Mouse (Mus musculus) monocyte, adult 2 months (primary cell): ENCODE measurements around the gene Prpsap2.
A peak's percentile ranks its signal among the peaks of the same experiment; 100 is the strongest.
"Not testable (repeated sequence)": the region's sequence is repeated elsewhere in the genome, so short reads cannot be mapped to it uniquely, and the experiment has no call there.

Experiments
- DNase-seq, 2 experiments: peaks; one replicate each; pipeline ENCODE4 v3.0.0; 2022; ENCODE audit warnings: low spot score in 2 of 2, low read depth in 1 of 2

Gene Prpsap2

GRCm38 (mm10) chr11:61761584-61762407, at the start of gene Prpsap2:
Gene Prpsap2 (minus strand): TSS chr11:61762088.
- peak; percentile 98 to 99 for DNase-seq

DNA sequence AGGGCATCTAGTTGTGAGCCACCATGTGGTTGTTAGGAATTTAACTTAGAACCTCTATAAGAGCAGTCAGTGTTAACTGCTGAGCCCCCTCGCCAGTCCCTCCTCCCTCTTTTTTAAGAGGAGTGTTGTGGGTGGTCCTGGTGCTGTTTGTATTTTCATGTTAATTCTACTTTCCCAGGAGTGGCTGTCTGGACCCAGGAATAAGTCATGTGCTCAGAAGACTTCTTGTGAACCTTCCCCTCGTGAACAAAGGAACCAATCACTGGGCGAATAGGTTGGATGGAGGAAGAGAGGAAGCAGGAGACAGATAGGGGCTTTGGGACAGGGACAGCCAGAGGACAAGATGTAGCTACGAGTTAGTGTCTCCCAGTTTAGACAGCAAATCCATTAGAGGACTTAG, 47.9 kb upstream of the Prpsap2 start:
- no peak for DNase-seq

DNA sequence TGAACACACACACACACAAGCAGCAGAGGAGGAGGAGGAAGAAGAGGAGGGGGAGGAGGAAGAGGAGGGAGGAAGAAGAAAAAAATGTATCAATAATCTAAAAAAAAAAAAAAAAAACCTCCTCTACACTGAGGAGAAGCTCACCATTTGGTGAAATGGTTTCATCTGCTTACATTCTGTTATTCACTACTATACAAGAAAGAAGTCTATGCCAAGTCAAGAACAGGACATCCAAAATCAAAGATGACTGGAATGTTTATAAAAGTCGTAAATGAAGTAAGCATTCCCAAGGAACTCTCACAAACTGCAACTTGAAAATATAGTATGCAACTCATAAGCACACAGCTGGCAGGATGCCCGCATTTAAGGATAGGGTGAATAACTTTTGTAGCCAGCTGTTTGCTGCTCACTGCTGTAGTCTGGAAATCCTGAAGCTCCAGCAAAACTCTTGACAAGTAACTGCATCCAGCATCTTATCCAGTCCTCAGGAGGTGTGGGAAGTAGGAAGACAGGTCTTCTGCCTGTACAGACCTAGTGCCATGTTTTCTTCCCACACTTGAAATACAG, 46.7 kb upstream of the Prpsap2 start:
- no peak for DNase-seq

DNA sequence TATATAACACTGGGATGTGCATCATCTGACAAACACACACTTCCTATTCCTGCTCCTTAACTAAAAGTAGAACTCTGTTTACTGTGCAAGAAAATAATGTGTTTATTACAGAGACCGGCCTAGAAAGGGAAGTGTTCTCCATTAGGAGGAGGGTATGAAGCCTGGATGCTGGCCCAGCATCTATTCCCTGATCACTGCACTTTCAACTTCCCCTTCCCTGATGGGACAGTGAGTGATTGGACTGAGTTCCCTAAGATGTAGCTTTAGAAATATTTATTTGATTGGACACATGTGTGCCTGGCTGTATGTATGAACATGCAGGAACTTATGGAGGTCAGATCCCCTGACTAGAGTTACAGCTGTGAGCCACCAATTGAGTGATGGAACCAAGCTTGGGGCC, 31.6 kb upstream of the Prpsap2 start:
- DNase-seq = no peak

DNA sequence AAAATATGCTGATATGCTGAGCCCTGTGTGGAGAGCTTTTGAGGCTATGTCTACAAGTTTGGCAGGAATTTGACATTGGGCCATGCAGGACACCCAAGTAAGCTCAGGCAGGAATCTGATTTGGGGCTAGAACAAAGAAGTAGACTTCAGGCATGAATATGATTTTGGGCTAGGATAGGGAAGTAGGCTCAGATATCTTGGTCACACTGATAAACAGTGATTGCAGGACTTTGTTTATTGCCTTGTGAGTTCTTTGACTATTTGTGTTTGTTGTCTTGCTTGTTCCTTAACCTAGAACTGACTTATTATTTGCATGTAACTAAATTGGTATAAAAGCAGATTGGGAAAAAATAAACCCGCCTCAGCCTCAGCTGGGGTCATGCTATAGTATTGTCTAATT, 26.7 kb upstream of the Prpsap2 start:
- DNase-seq = no peak

GRCm38 (mm10) chr11:61782526-61782925, 20.6 kb upstream of the Prpsap2 start:
- not testable (repeated sequence) for DNase-seq

DNA sequence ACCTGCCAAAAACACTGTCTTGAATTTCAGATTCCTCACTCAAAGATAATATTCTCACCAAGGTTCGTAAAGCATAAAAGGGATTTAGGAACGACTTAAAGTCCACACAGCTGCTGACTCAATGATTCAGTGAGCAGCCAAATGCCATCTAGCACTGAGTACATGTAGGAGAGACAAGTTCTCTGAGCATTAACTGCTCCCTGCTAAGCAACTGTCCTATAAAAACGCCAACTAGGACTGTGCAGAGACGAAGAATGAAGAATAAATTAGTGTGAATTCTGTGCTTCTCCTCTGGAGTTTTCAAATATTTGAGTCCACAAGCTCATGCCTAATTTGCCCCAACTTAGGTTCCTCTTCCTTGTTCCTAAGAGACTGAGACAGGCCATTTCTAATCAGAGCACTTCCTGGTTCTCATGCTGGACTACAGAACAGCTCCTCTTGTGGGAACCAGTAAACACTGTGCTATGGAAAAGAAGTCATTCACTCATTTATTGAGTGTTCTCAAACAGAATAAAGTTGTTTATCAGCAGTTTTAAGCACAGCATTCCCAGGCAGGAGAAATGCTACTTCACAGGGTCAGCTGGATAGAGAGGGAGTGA, 12.8 kb upstream of the Prpsap2 start:
- DNase-seq = no peak

DNA sequence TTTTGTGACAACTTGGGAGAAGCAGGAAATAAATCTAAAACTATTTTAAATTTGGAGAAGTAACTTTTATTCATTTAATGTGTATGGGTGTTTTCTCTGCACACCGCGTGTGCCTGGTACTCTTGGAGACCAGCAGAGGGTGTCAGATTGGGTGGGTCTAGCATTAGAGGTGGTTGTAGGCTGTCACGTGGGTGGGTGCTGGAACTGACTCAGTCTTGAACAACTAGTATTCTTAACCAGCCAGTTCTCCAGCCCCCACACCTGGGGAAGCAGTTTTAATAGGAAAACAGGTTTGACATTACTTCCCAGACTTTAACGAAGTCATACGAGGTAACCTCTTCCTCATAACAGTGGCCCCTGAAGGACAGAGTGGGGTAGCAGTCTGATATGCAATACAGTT, 1.4 kb downstream of the Prpsap2 start:
- no peak for DNase-seq

- no peak for DNase-seq
Observed at GRCm38 (mm10) chr11:61757151-61757550, 4.7 kb downstream of the Prpsap2 start.

- no peak for DNase-seq
Observed at GRCm38 (mm10) chr11:61751612-61752011, 10.3 kb downstream of the Prpsap2 start.

- no peak for DNase-seq
Observed at GRCm38 (mm10) chr11:61747161-61747560, 14.7 kb downstream of the Prpsap2 start.

- no peak for DNase-seq
Observed at GRCm38 (mm10) chr11:61745781-61746180, 16.1 kb downstream of the Prpsap2 start.

DNA sequence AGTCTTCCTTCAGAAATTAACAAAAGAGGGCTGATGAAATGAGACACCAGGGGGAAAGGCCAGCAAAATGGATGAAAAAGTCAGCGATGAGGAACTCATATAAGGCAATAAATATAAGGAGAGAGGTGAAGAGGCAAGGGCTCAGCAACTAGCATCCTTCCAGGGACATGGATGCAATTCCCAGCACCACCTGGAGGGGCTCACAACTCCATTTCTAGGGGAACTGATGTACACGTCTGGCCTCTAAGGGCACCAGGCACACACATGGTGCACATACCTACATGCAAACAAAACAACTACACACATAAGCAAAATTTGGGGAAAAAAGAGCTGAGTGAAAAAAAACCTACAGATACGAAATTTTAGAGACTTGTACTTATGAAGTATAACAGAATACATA, 17.4 kb downstream of the Prpsap2 start:
- no peak for DNase-seq

GRCm38 (mm10) chr11:61743768-61744167, 18.1 kb downstream of the Prpsap2 start:
- no peak for DNase-seq

GRCm38 (mm10) chr11:61740500-61740899, 21.4 kb downstream of the Prpsap2 start:
- no peak for DNase-seq

DNA sequence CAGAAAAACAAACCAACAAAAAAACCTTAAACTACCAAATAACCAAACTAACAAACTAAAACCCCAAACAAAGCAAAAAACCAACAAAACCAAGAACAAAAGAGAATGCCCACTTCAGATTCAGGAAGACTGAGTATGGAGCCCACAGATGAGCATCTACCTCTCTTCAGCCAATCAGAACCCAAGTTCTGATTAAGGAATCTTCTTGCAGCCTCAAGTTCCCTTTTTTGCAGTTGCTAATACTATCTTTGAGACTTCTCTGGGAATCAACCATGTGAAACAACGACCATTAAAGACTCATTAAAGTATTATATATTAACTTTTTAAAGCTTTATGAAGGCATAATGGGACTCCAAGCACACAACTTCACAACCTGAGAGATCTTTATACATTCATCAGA, 24.6 kb downstream of the Prpsap2 start:
- DNase-seq = no peak

DNA sequence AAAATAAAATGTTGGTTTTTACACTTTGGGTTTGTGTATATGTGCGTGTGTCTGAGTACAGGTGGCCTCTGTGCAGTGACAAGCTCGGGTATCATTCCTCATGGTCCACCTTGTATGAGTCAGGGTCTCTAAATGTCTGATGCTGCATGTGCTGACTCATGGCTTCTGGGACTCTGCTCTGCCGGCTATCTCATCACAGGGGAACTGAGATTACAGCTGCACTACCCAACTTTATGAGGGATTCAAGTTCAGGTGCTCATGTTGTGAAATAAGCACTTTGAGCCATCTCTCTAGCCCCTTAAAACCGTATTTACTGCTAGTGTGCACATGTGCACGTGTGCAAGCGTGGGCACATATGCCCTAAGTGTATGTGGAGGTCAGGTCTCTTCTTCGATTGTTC, 29.2 kb downstream of the Prpsap2 start:
- no peak for DNase-seq

- DNase-seq = no peak
Observed at GRCm38 (mm10) chr11:61728037-61728436, 33.9 kb downstream of the Prpsap2 start.

- DNase-seq = no peak
Observed at GRCm38 (mm10) chr11:61722077-61722476, 39.8 kb downstream of the Prpsap2 start.

DNA sequence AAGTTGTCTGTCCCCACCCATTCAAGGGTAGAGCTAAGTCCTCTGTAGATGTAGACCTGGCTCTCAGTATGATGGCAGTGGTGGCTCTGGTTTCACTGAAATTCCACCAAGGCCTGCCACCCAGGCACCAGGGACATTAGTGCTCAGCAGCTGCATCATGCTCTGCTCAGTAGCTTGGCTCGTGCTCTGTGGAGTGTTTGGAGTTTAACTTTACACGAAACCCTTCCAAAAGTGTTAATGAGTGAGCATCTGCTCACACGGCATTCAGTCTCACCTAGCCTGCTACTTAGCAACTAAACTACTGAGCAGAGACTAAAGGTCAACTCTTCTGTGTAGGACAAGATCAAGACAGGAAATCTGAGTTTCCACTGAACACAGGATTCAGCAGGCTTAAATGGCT, 41.3 kb downstream of the Prpsap2 start, which contains the start of gene Slc5a10:
Gene Slc5a10, minus strand, starts transcription at position 191 of the 400 bp plus-strand sequence.
- DNase-seq = no peak

DNA sequence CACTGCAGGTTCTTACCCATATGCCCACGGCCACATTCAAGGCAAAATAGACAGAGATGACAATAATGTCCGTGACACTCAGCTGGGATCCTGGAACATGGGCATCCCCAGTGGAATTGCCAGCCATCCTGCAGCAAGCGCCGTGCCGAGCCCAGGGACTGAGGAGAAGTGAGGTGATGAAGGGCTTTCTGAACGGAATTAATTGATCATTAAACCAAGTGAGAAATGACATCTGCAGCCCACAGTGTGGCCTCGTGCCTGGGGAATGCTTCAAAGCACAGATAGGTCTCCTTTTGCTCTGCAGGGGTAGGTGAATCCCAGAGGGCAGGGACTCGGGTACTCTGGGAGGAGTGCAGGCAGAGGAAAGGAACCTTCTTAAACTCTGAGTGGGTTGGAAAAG, 42.1 kb downstream of the Prpsap2 start:
- DNase-seq = no peak

- DNase-seq = no peak
Observed at GRCm38 (mm10) chr11:61719387-61719786, 42.5 kb downstream of the Prpsap2 start.
